Comparison of ENCODE assay signal across 16 mouse cellular contexts in genomic region chr8:104301577-104301976, GRCm38 (mm10). TPM values are rescaled to one million over a fixed set of nuclear protein-coding genes. Genes with fewer than 3 reads are reported as not detected.
A peak's percentile ranks its signal among the peaks of the same experiment; 100 is the strongest.
DNase-seq lines count a peak whose midpoint lies in the region; ATAC-seq and TF ChIP-seq lines count a peak whose summit lies in the region.
"Not testable (repeated sequence)": the region's sequence is repeated elsewhere in the genome, so short reads cannot be mapped to it uniquely, and the experiment has no call there.
"Had no signal": no experiment of that assay in that cellular context is flagged by ENCODE, and none has a peak within 500 bp of the region (broad histone marks: within the 10 kb centered on the region; RNA-seq: fewer than 3 reads in every experiment).

No protein-coding gene starts in this region.

- not testable (repeated sequence) for H3K4me1 ChIP-seq in embryonic facial prominence, embryonic 14.5 days (ENCODE audit: control insufficient read depth, insufficient read depth, low read length); forebrain, postnatal 0 days (ENCODE audit: insufficient read depth); hindbrain, embryonic 16.5 days (ENCODE audit: control insufficient read depth, insufficient read depth, low read depth, low read length); midbrain, embryonic 14.5 days (ENCODE audit: control insufficient read depth, insufficient read depth, low read length)

- ATAC-seq in embryonic facial prominence, embryonic 14.5 days (ENCODE audit: low read depth): peak; percentile 75
- peak; percentile 91 for ATAC-seq in forebrain, postnatal 0 days
- ATAC-seq in hindbrain, embryonic 16.5 days: peak; percentile 85
- ATAC-seq in midbrain, embryonic 14.5 days (ENCODE audit: low FRiP score, low TSS enrichment): not testable (repeated sequence)

- intact Hi-C loops in heart, postnatal 14 days (cut with DNase I); left cerebral cortex, postnatal 4 days (cut with DNase I): not testable (repeated sequence)

- not testable (repeated sequence) for H3K27ac ChIP-seq in embryonic facial prominence, embryonic 14.5 days (replicated peaks; ENCODE audit: low read depth, low read length); forebrain, postnatal 0 days (ENCODE audit: low read depth, low read length); hindbrain, embryonic 16.5 days (ENCODE audit: low read depth, low read length); midbrain, embryonic 14.5 days (replicated peaks; ENCODE audit: low read depth, low read length)

- H3K4me3 ChIP-seq in embryonic facial prominence, embryonic 14.5 days (ENCODE audit: low read depth, low read length); forebrain, postnatal 0 days (ENCODE audit: low read depth, low read length); hindbrain, embryonic 16.5 days (ENCODE audit: low read length); midbrain, embryonic 14.5 days (replicated peaks; ENCODE audit: low read depth, low read length): not testable (repeated sequence)

- not testable (repeated sequence) for H3K27me3 ChIP-seq in embryonic facial prominence, embryonic 14.5 days (replicated peaks; ENCODE audit: control insufficient read depth, insufficient read depth, low read length); forebrain, postnatal 0 days (ENCODE audit: insufficient read depth, low read length); hindbrain, embryonic 16.5 days (replicated peaks; ENCODE audit: control insufficient read depth, insufficient read depth, low read length); midbrain, embryonic 14.5 days (ENCODE audit: control insufficient read depth, insufficient read depth, low read length)

- not testable (repeated sequence) for H3K9me3 ChIP-seq in embryonic facial prominence, embryonic 14.5 days (ENCODE audit: control insufficient read depth, low read length); forebrain, postnatal 0 days (ENCODE audit: low read length); hindbrain, embryonic 16.5 days (ENCODE audit: control insufficient read depth, low read length); midbrain, embryonic 14.5 days (ENCODE audit: control insufficient read depth, low read length)

- peak; percentile 34 to 54 for DNase-seq in cerebellum, postnatal 10 days
- DNase-seq in embryonic facial prominence, embryonic 14.5 days (ENCODE audit: low spot score): peak; percentile 23
- peak; percentile 49 for DNase-seq in forebrain, postnatal 0 days
- DNase-seq in heart, postnatal 14 days: peak; percentile 5 to 26
- DNase-seq in left cerebral cortex, postnatal 4 days: peak; percentile 30
- peak; percentile 59 for DNase-seq in midbrain, embryonic 14.5 days
- peak; percentile 33 for DNase-seq in ovary, postnatal 36 days (ENCODE audit: low spot score)

- WGBS in embryonic facial prominence, embryonic 14.5 days: 20% methylated on average over 3 of the region's 3 CpGs
- WGBS in forebrain, postnatal 0 days: 4% methylated on average over 3 of the region's 3 CpGs
- WGBS in hindbrain, embryonic 16.5 days: 4% methylated on average over 3 of the region's 3 CpGs
- 4% methylated on average over 3 of the region's 3 CpGs for WGBS in midbrain, embryonic 14.5 days

- not testable (repeated sequence) for H3K9ac ChIP-seq in embryonic facial prominence, embryonic 14.5 days (ENCODE audit: low read depth, low read length); forebrain, postnatal 0 days; hindbrain, embryonic 16.5 days (ENCODE audit: low read depth, low read length); midbrain, embryonic 14.5 days (replicated peaks; ENCODE audit: low read length)

- TF ChIP-seq CTCF in forebrain, postnatal 0 days (IDR thresholded peaks at IDR 0.05; ENCODE audit: low read depth): not testable (repeated sequence)

- not testable (repeated sequence) for H3K4me2 ChIP-seq in embryonic facial prominence, embryonic 14.5 days (ENCODE audit: low read depth, low read length); forebrain, postnatal 0 days (ENCODE audit: low read depth); hindbrain, embryonic 16.5 days (ENCODE audit: low read length); midbrain, embryonic 14.5 days (ENCODE audit: low read length)

- H3K36me3 ChIP-seq in embryonic facial prominence, embryonic 14.5 days (ENCODE audit: control insufficient read depth, insufficient read depth, low read length); forebrain, postnatal 0 days (ENCODE audit: insufficient read depth); hindbrain, embryonic 16.5 days (ENCODE audit: control insufficient read depth, insufficient read depth, low read length); midbrain, embryonic 14.5 days (ENCODE audit: control insufficient read depth, insufficient read depth, low read length): not testable (repeated sequence)

RNA-seq across cellular contexts. Expression of gene Gm45711, which starts 8.3 kb away (rescaled TPM):
- polyA plus RNA-seq in embryonic facial prominence, embryonic 14.5 days (2014; fragmentation: Nextera tagmentation; extraction: Ambion mirVana): not detected in 2 replicates
- not detected in 2 replicates for total RNA-seq in forebrain, postnatal 0 days (2014; rRNA removed)
- not detected in 2 replicates for polyA plus RNA-seq in forebrain, postnatal 0 days (2015; fragmentation: Nextera tagmentation; extraction: Ambion mirVana)
- total RNA-seq in heart, postnatal 14 days (2021): not detected
- polyA plus RNA-seq in hindbrain, embryonic 16.5 days (2015; fragmentation: Nextera tagmentation; extraction: Ambion mirVana): not detected in 2 replicates
- total RNA-seq in left cerebral cortex, postnatal 4 days (2021): not detected
- not detected in 2 replicates for polyA plus RNA-seq in midbrain, embryonic 14.5 days (2014; fragmentation: Nextera tagmentation; extraction: Ambion mirVana)
- total RNA-seq: gastrocnemius, postnatal 36 days; hematopoietic stem cell, adult 5-6 weeks; left cerebral cortex, postnatal 10 days had no signal
- polyA plus RNA-seq: heart, embryonic 11.5 days; limb, embryonic 15.5 days; liver, embryonic 16.5 days had no signal

RNA-seq across cellular contexts. Expression of gene Cmtm1, which starts 8.4 kb away (rescaled TPM):
- polyA plus RNA-seq in embryonic facial prominence, embryonic 14.5 days (2014; fragmentation: Nextera tagmentation; extraction: Ambion mirVana): not detected in 2 replicates
- total RNA-seq in forebrain, postnatal 0 days (2014; rRNA removed): 0.62 TPM in 1 of 2 replicates, not detected in the other
- not detected in 2 replicates for polyA plus RNA-seq in forebrain, postnatal 0 days (2015; fragmentation: Nextera tagmentation; extraction: Ambion mirVana)
- not detected for total RNA-seq in heart, postnatal 14 days (2021)
- not detected in 2 replicates for polyA plus RNA-seq in hindbrain, embryonic 16.5 days (2015; fragmentation: Nextera tagmentation; extraction: Ambion mirVana)
- not detected for total RNA-seq in left cerebral cortex, postnatal 4 days (2021)
- polyA plus RNA-seq in midbrain, embryonic 14.5 days (2014; fragmentation: Nextera tagmentation; extraction: Ambion mirVana): not detected in 2 replicates
- total RNA-seq: gastrocnemius, postnatal 36 days; hematopoietic stem cell, adult 5-6 weeks; left cerebral cortex, postnatal 10 days had no signal
- polyA plus RNA-seq: heart, embryonic 11.5 days; limb, embryonic 15.5 days; liver, embryonic 16.5 days had no signal

RNA-seq across cellular contexts. Expression of gene Cmtm2a, which starts 8.6 kb away (rescaled TPM):
- polyA plus RNA-seq in embryonic facial prominence, embryonic 14.5 days (2014; fragmentation: Nextera tagmentation; extraction: Ambion mirVana): not detected in 2 replicates
- 0.14 TPM in 1 of 2 replicates, not detected in the other for total RNA-seq in forebrain, postnatal 0 days (2014; rRNA removed)
- polyA plus RNA-seq in forebrain, postnatal 0 days (2015; fragmentation: Nextera tagmentation; extraction: Ambion mirVana): 0.17 TPM in 1 of 2 replicates, not detected in the other
- total RNA-seq in heart, postnatal 14 days (2021): not detected
- polyA plus RNA-seq in hindbrain, embryonic 16.5 days (2015; fragmentation: Nextera tagmentation; extraction: Ambion mirVana): not detected in 2 replicates
- not detected for total RNA-seq in left cerebral cortex, postnatal 4 days (2021)
- polyA plus RNA-seq in midbrain, embryonic 14.5 days (2014; fragmentation: Nextera tagmentation; extraction: Ambion mirVana): not detected in 2 replicates
- total RNA-seq: gastrocnemius, postnatal 36 days; hematopoietic stem cell, adult 5-6 weeks; left cerebral cortex, postnatal 10 days had no signal
- polyA plus RNA-seq: heart, embryonic 11.5 days; limb, embryonic 15.5 days; liver, embryonic 16.5 days had no signal

RNA-seq across cellular contexts. Expression of gene Gm11020, which starts 19.8 kb away (rescaled TPM):
- polyA plus RNA-seq in embryonic facial prominence, embryonic 14.5 days (2014; fragmentation: Nextera tagmentation; extraction: Ambion mirVana): not detected in 2 replicates
- total RNA-seq in forebrain, postnatal 0 days (2014; rRNA removed): not detected in 2 replicates
- polyA plus RNA-seq in forebrain, postnatal 0 days (2015; fragmentation: Nextera tagmentation; extraction: Ambion mirVana): not detected in 2 replicates
- not detected for total RNA-seq in heart, postnatal 14 days (2021)
- not detected in 2 replicates for polyA plus RNA-seq in hindbrain, embryonic 16.5 days (2015; fragmentation: Nextera tagmentation; extraction: Ambion mirVana)
- total RNA-seq in left cerebral cortex, postnatal 4 days (2021): not detected
- not detected in 2 replicates for polyA plus RNA-seq in midbrain, embryonic 14.5 days (2014; fragmentation: Nextera tagmentation; extraction: Ambion mirVana)
- total RNA-seq: adrenal gland, adult 8-10 months; gastrocnemius, postnatal 36 days; hematopoietic stem cell, adult 5-6 weeks; left cerebral cortex, postnatal 10 days had no signal
- polyA plus RNA-seq: heart, embryonic 11.5 days; limb, embryonic 15.5 days; liver, embryonic 16.5 days; testis, adult 2 months had no signal

RNA-seq across cellular contexts. Expression of gene Cmtm2b, which starts 20.5 kb away (rescaled TPM):
- polyA plus RNA-seq in embryonic facial prominence, embryonic 14.5 days (2014; fragmentation: Nextera tagmentation; extraction: Ambion mirVana): not detected in 2 replicates
- total RNA-seq in forebrain, postnatal 0 days (2014; rRNA removed): 0.38 TPM in 1 of 2 replicates, not detected in the other
- polyA plus RNA-seq in forebrain, postnatal 0 days (2015; fragmentation: Nextera tagmentation; extraction: Ambion mirVana): not detected in 2 replicates
- not detected for total RNA-seq in heart, postnatal 14 days (2021)
- polyA plus RNA-seq in hindbrain, embryonic 16.5 days (2015; fragmentation: Nextera tagmentation; extraction: Ambion mirVana): not detected in 2 replicates
- not detected for total RNA-seq in left cerebral cortex, postnatal 4 days (2021)
- polyA plus RNA-seq in midbrain, embryonic 14.5 days (2014; fragmentation: Nextera tagmentation; extraction: Ambion mirVana): not detected in 2 replicates
- total RNA-seq: gastrocnemius, postnatal 36 days; hematopoietic stem cell, adult 5-6 weeks; left cerebral cortex, postnatal 10 days had no signal
- polyA plus RNA-seq: heart, embryonic 11.5 days; limb, embryonic 15.5 days; liver, embryonic 16.5 days had no signal
